Mouse (Mus musculus) hindbrain, embryonic 14.5 days (tissue): ENCODE measurements around the gene Tm9sf2. TPM values are rescaled to one million over a fixed set of nuclear protein-coding genes. Genes with fewer than 3 reads are reported as not detected.

Source experiments
- ATAC-seq: fragments of 200-750 bp; cut with Nextera tagmentation; 2 replicates; pipeline ENCODE4 v1.8.0; 2017; ENCODE audit warnings: moderate number of reproducible peaks, mild to moderate bottlenecking, moderate TSS enrichment, moderate library complexity; ENCODE audit not compliant: low FRiP score
- DNase-seq: peaks from one replicate; pipeline ENCODE4 v3.0.0-alpha.2; 2015; ENCODE audit warnings: low spot score
- H3K27ac ChIP-seq: fragments of 300-500 bp; sonication (generic); 2 replicates; pipeline ENCODE4 v1.5.1; 2014; ENCODE audit warnings: mild to moderate bottlenecking, moderate library complexity
- H3K27me3 ChIP-seq: fragments of 300-500 bp; sonication (generic); 2 replicates; pipeline ENCODE4 v1.6.1; 2014; ENCODE audit warnings: mild to moderate bottlenecking, low read length, mixed read lengths; ENCODE audit not compliant: control insufficient read depth, insufficient read depth
- H3K36me3 ChIP-seq: fragments of 300-500 bp; sonication (generic); replicated peaks from 2 replicates; pipeline ENCODE4 v1.6.1; 2014; ENCODE audit not compliant: control insufficient read depth, insufficient read depth
- H3K4me1 ChIP-seq: fragments of 300-500 bp; sonication (generic); replicated peaks from 2 replicates; pipeline ENCODE4 v1.6.1; 2014; ENCODE audit warnings: antibody characterized with exemption, low read length, mixed read lengths; ENCODE audit not compliant: control insufficient read depth, insufficient read depth
- H3K4me2 ChIP-seq: fragments of 300-500 bp; sonication (generic); replicated peaks from 2 replicates; pipeline ENCODE4 v1.6.1; 2014; ENCODE audit warnings: mild to moderate bottlenecking, moderate library complexity
- H3K4me3 ChIP-seq: fragments of 300-500 bp; sonication (generic); replicated peaks from 2 replicates; pipeline ENCODE4 v1.5.1; 2014; ENCODE audit warnings: mild to moderate bottlenecking, low read length
- H3K9ac ChIP-seq: fragments of 300-500 bp; sonication (generic); 2 replicates; pipeline ENCODE4 v1.6.1; 2014
- H3K9me3 ChIP-seq: fragments of 300-500 bp; sonication (generic); 2 replicates; pipeline ENCODE4 v1.6.1; 2016; ENCODE audit warnings: low read length; ENCODE audit not compliant: control insufficient read depth
- WGBS: fragments of 180-500 bp; shearing (Covaris S2); extraction: QIAGEN DNeasy Blood & Tissue Kit; methylation state at CpG from one replicate; pipeline ENCODE4 v1.1.7; 2014; 5-methylcytosine and 5-hydroxymethylcytosine counted together
- polyA plus RNA-seq: library from polyadenylated mRNA; unstranded; fragments of >200 nt; fragmentation: Nextera tagmentation; extraction: Ambion mirVana; gene quantifications from 2 replicates; pipeline ENCODE4 v1.2.1, GENCODE M21; 2014

Gene Tm9sf2
- polyA plus RNA-seq, 1 experiment from 2014 or later = 124 TPM

- no peaks in the 10 kb centered on the region for H3K27me3 ChIP-seq
- no peak overlapping the region for H3K27ac ChIP-seq
- 85% methylated on average over 6 of the region's 6 CpGs for WGBS
- H3K9ac ChIP-seq = no peak overlapping the region
- no peaks in the 10 kb centered on the region for H3K36me3 ChIP-seq
- ATAC-seq (no peak), DNase-seq (no peak)
- H3K4me3 ChIP-seq = no peak overlapping the region
- H3K4me1 ChIP-seq = no peaks in the 10 kb centered on the region
- H3K9me3 ChIP-seq = no peaks in the 10 kb centered on the region
- H3K4me2 ChIP-seq = no peak overlapping the region
Measured at GRCm38 (mm10) chr14:122196851-122197250, 90.0 kb downstream of the Tm9sf2 start.

- H3K4me3 ChIP-seq = no peak overlapping the region
- 83% methylated on average over 14 of the region's 14 CpGs for WGBS
- ATAC-seq = no peak
- no peak overlapping the region for H3K27ac ChIP-seq
- H3K4me2 ChIP-seq = no peak overlapping the region
- H3K27me3 ChIP-seq = no peaks in the 10 kb centered on the region
- no peaks in the 10 kb centered on the region for H3K4me1 ChIP-seq
- no peaks in the 10 kb centered on the region for H3K36me3 ChIP-seq
- H3K9me3 ChIP-seq = no peaks in the 10 kb centered on the region
- no peak overlapping the region for H3K9ac ChIP-seq
- DNase-seq = no peak
Measured at GRCm38 (mm10) chr14:122200247-122200885, 93.5 kb downstream of the Tm9sf2 start.

GRCm38 (mm10) chr14:122209177-122209576 is 102.3 kb downstream of the Tm9sf2 start:
- WGBS = 85% methylated on average over 5 of the region's 5 CpGs
- H3K36me3 ChIP-seq = no peaks in the 10 kb centered on the region
- DNase-seq (no peak), ATAC-seq (no peak)
- H3K9ac ChIP-seq = no peak overlapping the region
- no peak overlapping the region for H3K27ac ChIP-seq
- H3K9me3 ChIP-seq = no peaks in the 10 kb centered on the region
- H3K4me3 ChIP-seq = no peak overlapping the region
- no peaks in the 10 kb centered on the region for H3K4me1 ChIP-seq
- no peaks in the 10 kb centered on the region for H3K27me3 ChIP-seq
- no peak overlapping the region for H3K4me2 ChIP-seq

Other genes starting within 250 kb of the Tm9sf2 start
- 49.6 and 51.2 TPM in 2 replicates for gene Ubac2, start 228.4 kb upstream of the Tm9sf2 start, polyA plus RNA-seq
- gene Gpr18, start 191.3 kb upstream of the Tm9sf2 start, polyA plus RNA-seq = 0.40 TPM in 1 of 2 replicates, not detected in the other
- gene Gpr183, start 141.8 kb upstream of the Tm9sf2 start, polyA plus RNA-seq = 0.74 and 1.4 TPM in 2 replicates
- not detected in 2 replicates for gene Timm8a2, start 72.4 kb upstream of the Tm9sf2 start, polyA plus RNA-seq
- gene Clybl, start 74.7 kb downstream of the Tm9sf2 start, polyA plus RNA-seq = 13.1 and 16.3 TPM in 2 replicates